Mouse (Mus musculus) embryonic fibroblast, embryonic 13.5 days (primary cell): ENCODE measurements around the gene Tmem59l.

Experiments used
- CTCF ChIP-seq: IDR thresholded peaks from 2 replicates; pipeline ENCODE4 v1.5.1; 2011; ENCODE audit warnings: mild to moderate bottlenecking, control low read depth, low read length, moderate library complexity, borderline replicate concordance; ENCODE audit not compliant: insufficient read depth
- POLR2A ChIP-seq: IDR thresholded peaks from 2 replicates; pipeline ENCODE4 v1.6.1; 2011; ENCODE audit warnings: low read depth, mild to moderate bottlenecking, control low read depth, low read length, moderate library complexity

DNA sequence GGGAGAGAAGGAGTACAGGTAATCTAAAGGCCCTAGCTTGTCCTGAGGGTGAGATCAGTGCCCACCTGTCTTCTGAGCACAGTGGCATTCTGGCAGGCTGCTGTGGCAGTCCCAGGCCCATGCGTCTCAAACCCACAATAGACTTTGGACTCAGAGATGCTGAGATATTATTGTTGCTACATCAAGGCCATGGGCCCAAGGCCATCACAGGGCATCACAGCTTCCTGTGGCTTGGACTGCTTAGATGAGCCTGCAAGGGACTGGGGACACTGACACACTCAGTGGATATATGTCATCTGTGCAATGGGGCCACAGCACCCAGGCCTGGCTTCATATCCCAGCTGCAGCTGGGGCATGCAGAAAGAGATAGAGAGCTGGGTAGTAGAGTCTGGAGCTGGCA is 30.2 kb downstream of the Tmem59l start:
- TF ChIP-seq CTCF (no peak), POLR2A (no peak)
